Mouse (Mus musculus) bone marrow, adult 2 months (tissue): ENCODE data around the gene Auts2.

Experiments used
- CTCF ChIP-seq: fragments of 200-500 bp; IDR thresholded peaks from 2 replicates; pipeline ENCODE4 v1.5.1; 2011; ENCODE audit warnings: low read length, control low read depth; ENCODE audit not compliant: control insufficient read depth, insufficient read depth
- POLR2A ChIP-seq: fragments of 200-500 bp; IDR thresholded peaks from 2 replicates; pipeline ENCODE4 v1.6.1; 2011; ENCODE audit warnings: low read depth, mild to moderate bottlenecking, control low read depth, low read length, borderline replicate concordance; ENCODE audit not compliant: control insufficient read depth

GRCm38 (mm10) chr5:131513753-131514152 is 1029.4 kb downstream of the Auts2 start:
- TF ChIP-seq POLR2A (no peak), CTCF (no peak)
